Mouse (Mus musculus) embryonic facial prominence, embryonic 15.5 days (tissue): ENCODE results near the gene Irf2bp2. TPM values are rescaled to one million over a fixed set of nuclear protein-coding genes. Genes with fewer than 3 reads are reported as not detected.
"Not testable (repeated sequence)": the region's sequence is repeated elsewhere in the genome, so short reads cannot be mapped to it uniquely, and the experiment has no call there.

ENCODE experiments used
- ATAC-seq: fragments of 200-750 bp; cut with Nextera tagmentation; 2 replicates; pipeline ENCODE4 v1.8.0; 2017; ENCODE audit warnings: low read depth, moderate TSS enrichment; ENCODE audit not compliant: insufficient number of reproducible peaks, low FRiP score, low TSS enrichment
- H3K27ac ChIP-seq: fragments of 300-500 bp; sonication (generic); replicated peaks from 2 replicates; pipeline ENCODE4 v1.5.1; 2015; ENCODE audit warnings: mild to moderate bottlenecking, inconsistent platforms
- H3K27me3 ChIP-seq: fragments of 300-500 bp; sonication (generic); 2 replicates; pipeline ENCODE4 v1.6.1; 2015; ENCODE audit warnings: inconsistent platforms
- H3K36me3 ChIP-seq: fragments of 300-500 bp; sonication (generic); 2 replicates; pipeline ENCODE4 v1.6.1; 2015; ENCODE audit warnings: mild to moderate bottlenecking, inconsistent platforms
- H3K4me1 ChIP-seq: fragments of 300-500 bp; sonication (generic); 2 replicates; pipeline ENCODE4 v1.6.1; 2015; ENCODE audit warnings: inconsistent platforms
- H3K4me2 ChIP-seq: fragments of 300-500 bp; sonication (generic); replicated peaks from 2 replicates; pipeline ENCODE4 v1.6.1; 2015; ENCODE audit warnings: mild to moderate bottlenecking, inconsistent platforms
- H3K4me3 ChIP-seq: fragments of 300-500 bp; sonication (generic); replicated peaks from 2 replicates; pipeline ENCODE4 v1.5.1; 2015; ENCODE audit warnings: mild to moderate bottlenecking, inconsistent platforms
- H3K9ac ChIP-seq: fragments of 300-500 bp; sonication (generic); 2 replicates; pipeline ENCODE4 v1.6.1; 2015; ENCODE audit warnings: inconsistent platforms
- H3K9me3 ChIP-seq: fragments of 300-500 bp; sonication (generic); replicated peaks from 2 replicates; pipeline ENCODE4 v1.6.1; 2016; ENCODE audit warnings: inconsistent platforms
- WGBS: fragments of 180-500 bp; shearing (Covaris S2); methylation state at CpG from one replicate; pipeline ENCODE4 v1.1.7; 2015; 5-methylcytosine and 5-hydroxymethylcytosine counted together
- polyA plus RNA-seq: library from polyadenylated mRNA; unstranded; fragments of >200 nt; fragmentation: Nextera tagmentation; extraction: Ambion mirVana; gene quantifications from 2 replicates; pipeline ENCODE4 v1.2.1, GENCODE M21; 2015

Irf2bp2 gene
- polyA plus RNA-seq, 1 experiment from 2014 or later = 12.5 TPM

DNA sequence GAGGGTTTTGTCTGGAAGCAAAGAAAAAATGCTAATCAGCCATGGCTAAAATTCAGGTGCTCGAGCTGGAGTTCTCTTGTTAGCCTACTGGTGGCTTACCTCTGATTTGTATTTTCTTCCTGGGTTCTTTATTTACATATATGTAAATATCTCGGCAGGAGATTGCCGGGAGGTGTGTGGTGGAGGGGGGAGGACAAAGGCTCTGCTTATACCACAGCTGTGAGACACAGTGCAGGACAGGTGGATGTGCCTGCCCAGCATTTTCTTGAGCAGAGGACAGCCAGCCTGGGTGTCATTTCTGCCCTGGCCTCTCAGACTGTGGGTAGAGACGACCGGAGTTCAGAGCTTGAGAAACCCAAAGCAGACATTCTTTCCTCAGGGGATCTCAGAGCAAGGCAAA, 7.5 kb upstream of the Irf2bp2 start:
- peak overlapping the region; percentile 56 for H3K27ac ChIP-seq
- no peaks in the 10 kb centered on the region for H3K27me3 ChIP-seq
- no peak overlapping the region for H3K4me3 ChIP-seq
- no peak overlapping the region for H3K9ac ChIP-seq
- ATAC-seq = no peak
- 22% methylated on average over 5 of the region's 5 CpGs for WGBS
- no peaks in the 10 kb centered on the region for H3K9me3 ChIP-seq
- H3K4me1 ChIP-seq = peaks cover 65% of the 10 kb centered on the region
- no peak overlapping the region for H3K4me2 ChIP-seq
- H3K36me3 ChIP-seq = no peaks in the 10 kb centered on the region

DNA sequence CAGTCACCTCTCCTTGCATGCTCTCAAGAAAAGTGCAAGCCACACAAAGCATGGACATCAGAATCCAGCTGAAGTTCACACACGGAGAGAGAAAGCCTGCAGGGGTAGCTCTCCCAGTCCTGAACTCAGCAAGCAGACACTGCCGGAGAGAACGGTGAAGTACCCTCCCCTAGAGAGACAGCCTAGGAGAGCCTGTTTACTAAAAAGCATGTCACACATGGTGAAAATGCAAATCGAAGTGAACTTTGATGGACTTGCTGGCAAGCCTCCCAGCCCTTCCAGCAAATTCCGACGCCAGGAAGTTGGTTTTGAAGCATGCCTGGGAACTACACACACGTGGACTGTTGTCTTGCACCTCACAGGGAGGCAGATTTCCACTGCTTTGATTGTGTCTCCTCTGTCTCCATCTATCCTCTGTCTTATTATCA, 7.0 kb upstream of the Irf2bp2 start:
- Histone ChIP-seq H3K27ac (peak overlapping the region; percentile 56), H3K9ac (no peak overlapping the region), H3K27me3 (no peaks in the 10 kb centered on the region), H3K4me3 (no peak overlapping the region), H3K4me2 (no peak overlapping the region), H3K4me1 (peaks cover 70% of the 10 kb centered on the region), H3K36me3 (no peaks in the 10 kb centered on the region), H3K9me3 (no peaks in the 10 kb centered on the region)
- WGBS = 4% methylated on average over 7 of the region's 7 CpGs
- no peak for ATAC-seq

DNA sequence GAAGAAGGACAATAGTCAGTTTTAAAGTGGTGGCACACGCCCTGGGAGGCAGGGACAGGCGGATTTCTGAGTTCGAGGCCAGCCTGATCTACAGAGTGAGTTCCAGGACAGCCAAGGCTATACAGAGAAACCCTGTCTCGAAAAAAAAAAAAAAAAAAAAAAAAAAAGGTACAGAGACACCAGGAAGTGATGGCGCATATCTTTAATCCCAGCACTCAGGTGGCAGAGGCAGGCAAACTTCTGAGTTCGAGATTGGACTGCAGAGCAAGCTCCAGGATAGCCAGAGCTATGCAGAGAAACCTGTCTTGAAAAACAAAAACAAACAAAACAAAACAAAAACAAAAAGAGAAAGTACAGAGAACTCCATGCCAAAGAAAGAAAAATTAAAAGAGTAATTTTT, 6.6 kb upstream of the Irf2bp2 start:
- not testable (repeated sequence) for H3K9ac ChIP-seq, H3K4me2 ChIP-seq, H3K4me3 ChIP-seq, H3K36me3 ChIP-seq, H3K27me3 ChIP-seq, H3K9me3 ChIP-seq, ATAC-seq
- Histone ChIP-seq H3K4me1 (peaks cover 74% of the 10 kb centered on the region), H3K27ac (peak overlapping the region; percentile 56; the same call in 1 of the 2 replicates)
- WGBS = 84% methylated on average over 6 of the region's 6 CpGs

DNA sequence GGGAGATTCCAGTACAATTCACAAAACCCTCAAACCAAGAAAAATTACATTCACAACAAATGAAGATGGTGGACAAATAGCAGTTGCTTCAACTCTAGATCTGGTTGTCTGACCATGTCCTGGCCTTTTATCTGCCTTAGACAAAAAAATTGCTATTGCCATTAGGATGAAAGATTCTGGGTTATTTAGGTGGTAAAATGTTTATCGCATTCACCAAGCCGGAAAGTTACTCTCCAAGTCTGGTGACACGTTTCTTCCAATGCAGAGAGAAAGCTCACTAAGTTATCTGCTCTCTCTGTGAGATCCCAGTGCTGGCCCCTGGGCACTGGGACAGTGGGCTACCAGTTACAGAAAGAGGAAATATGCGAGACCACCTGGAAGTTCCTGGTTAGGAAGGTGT, 5.5 kb upstream of the Irf2bp2 start:
- ATAC-seq = no peak
- no peak overlapping the region for H3K27ac ChIP-seq
- no peak overlapping the region for H3K9ac ChIP-seq
- WGBS = 84% methylated on average over 4 of the region's 4 CpGs
- peaks cover 83% of the 10 kb centered on the region for H3K4me1 ChIP-seq
- H3K27me3 ChIP-seq = no peaks in the 10 kb centered on the region
- no peaks in the 10 kb centered on the region for H3K9me3 ChIP-seq
- no peak overlapping the region for H3K4me3 ChIP-seq
- no peaks in the 10 kb centered on the region for H3K36me3 ChIP-seq
- H3K4me2 ChIP-seq = no peak overlapping the region

DNA sequence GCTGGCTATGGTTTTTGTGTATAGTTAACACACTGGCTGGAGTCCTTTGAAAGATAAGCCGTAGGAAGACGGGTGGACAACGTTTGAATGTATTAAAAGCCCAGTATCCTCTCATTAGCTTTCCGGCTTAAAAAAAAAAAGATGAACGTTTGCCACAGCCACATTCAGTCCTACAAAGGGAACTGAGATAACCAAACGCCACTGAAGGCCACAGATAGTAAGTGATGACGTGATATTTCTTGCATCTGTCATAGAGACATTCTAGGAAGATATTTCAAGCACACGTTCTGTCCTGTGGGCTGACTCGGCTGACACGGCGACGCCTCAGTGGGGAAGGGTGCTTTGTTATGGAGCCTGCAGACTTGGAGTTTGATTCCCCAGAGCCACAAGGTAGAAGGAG, 4.4 kb upstream of the Irf2bp2 start:
- 52% methylated on average over 12 of the region's 12 CpGs for WGBS
- no peaks in the 10 kb centered on the region for H3K36me3 ChIP-seq
- no peak overlapping the region for H3K4me3 ChIP-seq
- H3K27ac ChIP-seq = 0 out of 2 replicates have a peak overlapping the region, but pooled peaks have one; percentile 28
- no peak overlapping the region for H3K9ac ChIP-seq
- H3K9me3 ChIP-seq = no peaks in the 10 kb centered on the region
- H3K4me1 ChIP-seq = peaks cover 75% of the 10 kb centered on the region
- no peak overlapping the region for H3K4me2 ChIP-seq
- no peak for ATAC-seq
- no peaks in the 10 kb centered on the region for H3K27me3 ChIP-seq

DNA sequence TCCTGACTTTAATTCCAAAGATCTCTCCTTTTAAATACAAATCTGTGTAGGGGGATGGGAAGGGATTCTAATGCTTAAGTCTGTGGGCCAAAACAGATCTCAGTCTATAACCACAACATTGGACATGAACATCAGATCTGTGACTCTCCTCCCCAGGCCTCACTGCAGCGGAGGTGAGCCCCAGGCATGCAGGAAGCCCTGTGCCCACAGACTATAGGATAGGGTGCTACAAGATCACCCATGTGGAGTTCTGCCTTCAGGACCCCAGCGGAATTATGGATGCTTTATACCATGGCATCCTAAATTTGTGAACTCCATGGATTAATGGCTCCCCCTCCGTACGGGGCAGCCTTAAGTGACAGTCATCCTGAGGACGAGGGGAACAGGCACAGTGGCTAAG, 2.9 kb upstream of the Irf2bp2 start:
- no peak overlapping the region for H3K9ac ChIP-seq
- no peak overlapping the region for H3K4me3 ChIP-seq
- no peaks in the 10 kb centered on the region for H3K9me3 ChIP-seq
- WGBS = 60% methylated on average over 5 of the region's 5 CpGs
- H3K4me1 ChIP-seq = peaks cover 61% of the 10 kb centered on the region
- H3K36me3 ChIP-seq = no peaks in the 10 kb centered on the region
- H3K4me2 ChIP-seq = peak overlapping the region; percentile 81; the same call in 1 of the 2 replicates
- H3K27ac ChIP-seq = peak overlapping the region; percentile 99
- no peak for ATAC-seq
- H3K27me3 ChIP-seq = no peaks in the 10 kb centered on the region

DNA sequence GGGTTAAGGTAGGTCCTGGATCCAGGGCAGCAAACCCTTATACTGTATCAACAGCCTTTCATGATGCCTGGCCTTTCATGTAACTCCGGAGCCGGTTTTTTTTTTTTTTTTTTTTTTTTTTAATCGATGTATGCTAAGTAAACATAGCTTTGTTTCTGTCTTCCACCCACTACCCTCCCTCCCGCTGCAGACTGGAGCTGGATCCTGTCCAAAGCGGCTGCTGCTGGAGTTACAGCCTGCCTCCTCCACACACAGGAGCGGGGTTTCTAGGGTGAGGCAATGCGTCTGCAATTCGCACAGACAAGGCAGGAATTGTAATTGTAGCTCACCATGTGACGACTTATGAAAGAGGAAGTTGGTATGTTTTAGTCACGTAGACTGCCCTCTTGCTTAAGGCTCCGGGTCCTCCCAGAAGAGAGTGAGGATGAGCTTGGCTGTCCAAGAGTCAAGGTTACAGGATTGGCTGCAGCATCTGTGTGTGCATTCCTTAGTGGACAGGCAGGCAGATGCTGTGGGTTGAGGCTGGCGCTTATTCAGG, 2.4 kb upstream of the Irf2bp2 start:
- peak; percentile 46 for ATAC-seq
- H3K4me3 ChIP-seq = peak overlapping the region; percentile 95
- H3K4me2 ChIP-seq = peak overlapping the region; percentile 81
- H3K9ac ChIP-seq = no peak overlapping the region
- no peaks in the 10 kb centered on the region for H3K27me3 ChIP-seq
- H3K9me3 ChIP-seq = no peaks in the 10 kb centered on the region
- peak overlapping the region; percentile 99 for H3K27ac ChIP-seq
- H3K36me3 ChIP-seq = 0 out of 2 replicates have a peak, but pooled peaks cover 4% of the 10 kb centered on the region
- H3K4me1 ChIP-seq = peaks cover 56% of the 10 kb centered on the region
- under 1% methylated on average over 12 of the region's 12 CpGs for WGBS

DNA sequence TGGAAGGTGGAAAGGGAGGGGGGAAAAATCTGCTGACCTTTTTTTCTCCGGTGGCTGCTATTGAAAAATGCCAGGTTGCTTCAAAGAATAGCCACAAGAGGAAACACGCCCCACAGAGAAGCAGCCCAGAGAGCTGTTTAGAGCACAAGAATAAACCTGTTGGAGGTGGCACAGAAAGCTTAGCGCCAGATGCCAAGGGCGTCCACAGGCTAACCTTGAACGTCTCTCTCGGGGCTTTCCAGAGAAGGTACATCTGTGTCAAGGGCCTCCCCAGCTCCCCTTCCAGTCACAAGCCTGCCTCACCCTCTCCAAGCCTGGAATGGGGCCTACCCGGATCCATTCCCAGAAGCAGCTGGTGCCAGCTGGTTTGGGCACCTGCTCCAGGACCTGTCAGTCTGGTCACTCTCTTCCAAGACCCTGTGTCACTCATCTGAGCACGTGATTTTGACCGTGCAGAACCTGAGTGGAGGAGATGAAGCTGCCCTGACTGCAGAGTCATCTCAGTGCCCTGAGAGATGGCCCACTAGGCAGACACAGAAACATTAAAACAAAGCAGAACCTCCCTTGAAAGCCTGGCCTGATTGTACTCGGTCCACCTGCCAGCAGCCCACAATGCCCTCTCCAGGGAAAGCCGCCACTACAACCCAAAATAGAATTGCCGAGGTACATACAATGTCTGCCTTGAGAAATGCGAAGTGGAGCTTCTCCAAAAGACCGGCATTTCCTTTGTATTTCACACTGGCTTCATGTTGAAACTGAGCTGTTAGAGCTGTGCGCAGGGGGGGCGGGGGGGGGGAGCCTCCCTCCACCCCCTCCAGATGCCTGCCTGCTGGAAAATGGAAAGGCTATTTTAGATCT, 1.6 kb upstream of the Irf2bp2 start:
- H3K4me3 ChIP-seq = peak overlapping the region; percentile 95
- peaks cover 48% of the 10 kb centered on the region for H3K4me1 ChIP-seq
- H3K9me3 ChIP-seq = no peaks in the 10 kb centered on the region
- peak overlapping the region; percentile 99 for H3K27ac ChIP-seq
- H3K4me2 ChIP-seq = peak overlapping the region; percentile 81
- 8% methylated on average over 16 of the region's 16 CpGs for WGBS
- peak overlapping the region; percentile 62 for H3K9ac ChIP-seq
- ATAC-seq = no peak
- H3K36me3 ChIP-seq = 0 out of 2 replicates have a peak, but pooled peaks cover 5% of the 10 kb centered on the region
- no peaks in the 10 kb centered on the region for H3K27me3 ChIP-seq

DNA sequence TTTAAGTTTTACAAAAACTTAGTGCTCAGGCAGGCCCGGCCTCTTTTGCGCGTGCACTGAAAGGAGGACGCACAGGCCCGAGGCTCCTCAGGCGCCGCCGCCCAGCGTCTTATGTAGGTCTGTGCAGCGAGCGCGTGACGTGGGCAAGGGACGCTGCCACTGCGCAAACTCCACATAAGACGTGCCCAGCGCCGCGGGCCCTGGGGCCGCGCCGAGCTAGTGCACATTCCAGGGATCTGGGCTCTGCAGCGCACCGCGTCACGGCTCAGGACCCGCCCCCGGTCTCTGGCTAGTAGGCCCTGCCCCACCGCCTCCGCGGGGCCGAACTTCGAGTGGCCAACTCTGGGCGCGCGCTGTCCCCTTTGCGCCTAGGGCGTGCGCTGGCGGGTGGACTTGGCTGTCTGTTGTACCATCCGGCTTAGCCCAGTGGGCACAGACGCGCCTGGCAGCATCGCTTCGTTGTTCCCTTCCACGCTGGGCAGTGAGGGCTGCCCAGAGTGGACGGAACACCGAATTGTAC, 755 bp upstream of the Irf2bp2 start:
- under 1% methylated on average over 48 of the region's 48 CpGs for WGBS
- Histone ChIP-seq H3K4me1 (peaks cover 43% of the 10 kb centered on the region), H3K27ac (peak overlapping the region; percentile 99), H3K9me3 (no peaks in the 10 kb centered on the region), H3K27me3 (no peaks in the 10 kb centered on the region), H3K4me3 (peak overlapping the region; percentile 95), H3K4me2 (peak overlapping the region; percentile 81), H3K9ac (peak overlapping the region; percentile 62), H3K36me3 (0 out of 2 replicates have a peak, but pooled peaks cover 5% of the 10 kb centered on the region)
- peak; percentile 91 for ATAC-seq

DNA sequence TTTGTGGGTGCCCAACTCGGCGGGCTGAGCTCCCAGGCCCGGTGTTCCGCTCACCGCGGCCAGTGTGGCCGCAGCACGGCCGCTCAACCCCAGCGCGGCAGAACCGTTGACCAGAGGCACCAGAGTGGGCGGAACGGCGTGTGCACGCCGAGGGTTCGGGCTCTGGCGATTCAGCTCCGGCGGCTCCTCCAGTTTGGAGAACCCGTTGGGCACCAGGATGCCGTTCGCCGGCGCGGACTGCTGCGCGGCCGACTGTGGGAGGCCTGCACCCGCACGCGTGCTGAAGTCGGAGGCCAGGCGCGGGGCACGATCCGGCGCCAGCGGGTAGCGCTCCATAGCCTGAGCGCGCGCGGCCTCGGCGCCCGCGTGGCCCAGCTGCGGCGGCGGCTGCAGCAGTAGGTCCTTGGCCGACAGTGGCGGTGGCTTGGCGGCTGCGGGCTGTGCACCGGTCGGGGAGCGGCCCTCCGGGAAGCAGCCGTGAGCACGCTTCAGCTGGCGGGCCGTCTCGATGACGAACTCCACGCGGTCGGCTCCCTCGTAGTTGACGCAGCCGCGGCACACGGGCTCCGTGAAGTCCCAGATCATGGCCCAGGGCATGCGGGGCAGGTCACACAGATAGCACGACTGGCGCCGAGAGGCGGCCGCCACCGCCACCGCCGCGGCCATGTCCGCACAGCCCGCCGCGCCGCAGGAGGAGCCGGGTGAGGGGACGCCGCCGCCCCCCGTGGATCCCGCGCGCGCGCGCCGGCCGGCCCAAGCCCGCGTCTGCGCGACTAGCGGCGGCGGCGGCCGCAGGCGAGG, 815 bp downstream of the Irf2bp2 start:
- peak overlapping the region; percentile 99 for H3K9ac ChIP-seq
- H3K4me2 ChIP-seq = peak overlapping the region; percentile 89
- H3K4me1 ChIP-seq = peaks cover 45% of the 10 kb centered on the region
- peak overlapping the region; percentile 99 for H3K27ac ChIP-seq
- H3K27me3 ChIP-seq = no peaks in the 10 kb centered on the region
- H3K36me3 ChIP-seq = 0 out of 2 replicates have a peak, but pooled peaks cover 5% of the 10 kb centered on the region
- WGBS = under 1% methylated on average over 113 of the region's 113 CpGs
- no peak for ATAC-seq
- H3K4me3 ChIP-seq = peak overlapping the region; percentile 95
- H3K9me3 ChIP-seq = no peaks in the 10 kb centered on the region

DNA sequence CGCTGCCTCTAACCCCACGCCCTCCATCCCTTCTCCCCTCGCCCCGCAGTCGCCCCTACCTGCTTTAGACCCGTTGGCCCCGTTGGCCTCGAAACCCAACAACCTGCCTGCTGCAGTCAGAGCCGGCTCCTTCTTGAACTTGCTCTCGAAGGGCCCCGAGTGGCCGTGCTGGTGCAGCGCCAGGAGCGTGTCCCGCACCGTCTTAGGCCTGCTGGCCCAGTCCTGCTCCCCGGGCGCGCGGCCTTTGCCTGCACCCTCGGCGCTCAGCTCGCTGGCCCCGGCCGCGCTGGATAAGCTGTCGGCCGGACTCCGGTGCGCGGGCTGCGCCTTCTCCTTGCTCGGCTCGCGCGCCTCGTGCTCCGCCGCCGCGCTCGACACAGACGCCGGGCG, 1.4 kb downstream of the Irf2bp2 start:
- H3K36me3 ChIP-seq = 0 out of 2 replicates have a peak, but pooled peaks cover 9% of the 10 kb centered on the region
- H3K27me3 ChIP-seq = no peaks in the 10 kb centered on the region
- peak overlapping the region; percentile 99 for H3K9ac ChIP-seq
- no peaks in the 10 kb centered on the region for H3K9me3 ChIP-seq
- H3K4me2 ChIP-seq = peak overlapping the region; percentile 89
- H3K27ac ChIP-seq = peak overlapping the region; percentile 99
- ATAC-seq = no peak
- peak overlapping the region; percentile 95 for H3K4me3 ChIP-seq
- WGBS = 1% methylated on average over 44 of the region's 45 CpGs
- peaks cover 45% of the 10 kb centered on the region for H3K4me1 ChIP-seq
